Mouse (Mus musculus): ENCODE data around the gene Hsf5.

DNA sequence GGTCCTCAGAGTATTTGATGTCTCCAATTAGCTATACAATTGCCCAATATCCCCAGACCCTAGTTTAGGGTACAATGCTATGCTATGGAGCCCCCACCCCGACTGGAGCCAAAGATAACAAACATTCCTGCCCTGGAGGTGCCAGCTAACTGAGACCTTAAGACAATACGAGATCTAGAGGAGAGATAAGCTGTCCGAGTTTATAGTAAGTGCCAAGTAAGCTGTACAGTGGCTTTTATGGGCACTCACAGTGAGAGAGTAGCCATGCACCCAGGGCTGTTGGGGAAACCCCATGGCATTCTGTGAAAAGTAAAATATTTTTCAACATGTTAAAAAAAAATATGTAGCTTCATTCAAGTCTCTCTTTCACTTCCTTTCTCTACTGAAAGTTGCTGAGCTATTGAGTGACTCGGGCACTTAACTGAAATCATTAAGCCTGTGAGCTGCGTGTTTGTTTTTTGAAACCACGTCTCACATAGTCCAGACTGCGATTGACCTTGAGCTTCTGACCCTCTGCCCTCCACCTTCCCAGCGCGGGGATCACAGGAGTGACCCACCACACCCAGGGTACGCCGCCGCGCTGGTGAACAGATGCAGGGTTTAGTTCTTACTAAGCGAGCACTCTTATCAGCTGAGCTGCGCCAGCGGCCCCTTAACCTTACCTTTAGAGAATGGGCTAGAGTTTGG is 73.2 kb downstream of the Hsf5 start:
- TF ChIP-seq CTCF (IDR thresholded peaks at IDR 0.05; ENCODE audit: low read depth) (no peak), EP300 (IDR thresholded peaks at IDR 0.05; ENCODE audit: low read depth) (no peak)

Data from liver, embryonic 14.5 days (tissue).